Mouse (Mus musculus) embryonic facial prominence, embryonic 10.5 days (tissue): ENCODE measurements around the gene Gm11939. TPM values are rescaled to one million over a fixed set of nuclear protein-coding genes. Genes with fewer than 3 reads are reported as not detected.
"Not testable (repeated sequence)": the region's sequence is repeated elsewhere in the genome, so short reads cannot be mapped to it uniquely, and the experiment has no call there.

Experiments
- DNase-seq: peaks from one replicate; pipeline ENCODE4 v3.0.0-alpha.2; 2017; ENCODE audit warnings: low spot score
- H3K27ac ChIP-seq: fragments of 300-500 bp; sonication (generic); replicated peaks from 2 replicates; pipeline ENCODE4 v1.5.1; 2016; ENCODE audit warnings: mild to moderate bottlenecking
- H3K27me3 ChIP-seq: fragments of 300-500 bp; sonication (generic); replicated peaks from 2 replicates; pipeline ENCODE4 v1.6.1; 2016; ENCODE audit warnings: low read depth, mild to moderate bottlenecking; ENCODE audit not compliant: poor library complexity, severe bottlenecking
- H3K36me3 ChIP-seq: fragments of 300-500 bp; sonication (generic); replicated peaks from 2 replicates; pipeline ENCODE4 v1.6.1; 2016; ENCODE audit warnings: mild to moderate bottlenecking, moderate library complexity
- H3K4me1 ChIP-seq: fragments of 300-500 bp; sonication (generic); 2 replicates; pipeline ENCODE4 v1.6.1; 2016
- H3K4me3 ChIP-seq: fragments of 300-500 bp; sonication (generic); 2 replicates; pipeline ENCODE4 v1.5.1; 2016; ENCODE audit warnings: mild to moderate bottlenecking, moderate library complexity
- H3K9me3 ChIP-seq: fragments of 300-500 bp; sonication (generic); 2 replicates; pipeline ENCODE4 v1.6.1; 2016; ENCODE audit warnings: mild to moderate bottlenecking
- WGBS: fragments of 180-500 bp; shearing (Covaris S2); methylation state at CpG from one replicate; pipeline ENCODE4 v1.1.7; 2016; 5-methylcytosine and 5-hydroxymethylcytosine counted together
- polyA plus RNA-seq: library from polyadenylated mRNA; unstranded; fragments of >200 nt; fragmentation: Nextera tagmentation; extraction: Ambion mirVana; gene quantifications from 2 replicates; pipeline ENCODE4 v1.2.1, GENCODE M21; 2016

The Gm11939 gene
- polyA plus RNA-seq = not detected in 2 replicates

- WGBS = 92% methylated on average over 9 of the region's 9 CpGs
- no peak for DNase-seq
- no peaks in the 10 kb centered on the region for H3K4me1 ChIP-seq
- H3K9me3 ChIP-seq = no peaks in the 10 kb centered on the region
- H3K36me3 ChIP-seq = no peaks in the 10 kb centered on the region
- H3K27ac ChIP-seq = no peak within 1 kb of the TSS
- no peak within 1 kb of the TSS for H3K4me3 ChIP-seq
- H3K27me3 ChIP-seq = no peaks in the 10 kb centered on the region
Observed at GRCm38 (mm10) chr11:99559366-99559765, at the start of gene Gm11939. Gene Gm11939 (minus strand): TSS chr11:99559466.

- not testable (repeated sequence) for H3K27ac ChIP-seq, H3K4me3 ChIP-seq, H3K9me3 ChIP-seq, DNase-seq, H3K4me1 ChIP-seq, H3K36me3 ChIP-seq, H3K27me3 ChIP-seq
- 76% methylated on average over 1 of the region's 1 CpGs for WGBS
Observed at GRCm38 (mm10) chr11:99603208-99603607, 43.9 kb upstream of the Gm11939 start, which contains the start of gene Gm11938. Gene Gm11938 (minus strand): TSS chr11:99603308.

- H3K4me1 ChIP-seq, H3K36me3 ChIP-seq, H3K4me3 ChIP-seq, DNase-seq, H3K27me3 ChIP-seq, H3K27ac ChIP-seq, H3K9me3 ChIP-seq: not testable (repeated sequence)
- 81% methylated on average over 6 of the region's 6 CpGs for WGBS
Observed at GRCm38 (mm10) chr11:99597742-99598141, 38.5 kb upstream of the Gm11939 start, which contains the start of gene Krtap9-3. Gene Krtap9-3 (minus strand): TSS chr11:99598105.

GRCm38 (mm10) chr11:99590981-99591380 is 31.7 kb upstream of the Gm11939 start, which contains the start of gene Krtap1-3:
Gene Krtap1-3 (minus strand): TSS chr11:99591339.
- no peaks in the 10 kb centered on the region for H3K27me3 ChIP-seq
- no peaks in the 10 kb centered on the region for H3K9me3 ChIP-seq
- H3K4me1 ChIP-seq = no peaks in the 10 kb centered on the region
- no peak within 1 kb of the TSS for H3K27ac ChIP-seq
- H3K4me3 ChIP-seq = no peak within 1 kb of the TSS
- 81% methylated on average over 6 of the region's 6 CpGs for WGBS
- no peak for DNase-seq
- no peaks in the 10 kb centered on the region for H3K36me3 ChIP-seq

- no peak for DNase-seq
- H3K27me3 ChIP-seq = no peaks in the 10 kb centered on the region
- WGBS = 93% methylated on average over 7 of the region's 7 CpGs
- no peak overlapping the region for H3K27ac ChIP-seq
- H3K4me1 ChIP-seq = no peaks in the 10 kb centered on the region
- H3K36me3 ChIP-seq = no peaks in the 10 kb centered on the region
- no peaks in the 10 kb centered on the region for H3K9me3 ChIP-seq
- H3K4me3 ChIP-seq = no peak overlapping the region
Observed at GRCm38 (mm10) chr11:99585096-99585495, 25.8 kb upstream of the Gm11939 start.

GRCm38 (mm10) chr11:99583245-99583704 is 24.0 kb upstream of the Gm11939 start, which contains the start of gene Krtap1-4:
Gene Krtap1-4 (minus strand): TSS chr11:99583654.
- DNase-seq = no peak
- Histone ChIP-seq H3K27ac (no peak within 1 kb of the TSS), H3K4me3 (no peak within 1 kb of the TSS), H3K9me3 (no peaks in the 10 kb centered on the region), H3K36me3 (no peaks in the 10 kb centered on the region), H3K4me1 (no peaks in the 10 kb centered on the region), H3K27me3 (no peaks in the 10 kb centered on the region)
- WGBS = 87% methylated on average over 5 of the region's 5 CpGs

GRCm38 (mm10) chr11:99581564-99581963 is 22.3 kb upstream of the Gm11939 start:
- no peak for DNase-seq
- 89% methylated on average over 6 of the region's 6 CpGs for WGBS

GRCm38 (mm10) chr11:99581051-99581450 is 21.8 kb upstream of the Gm11939 start:
- Histone ChIP-seq H3K4me1 (no peaks in the 10 kb centered on the region), H3K9me3 (no peaks in the 10 kb centered on the region)
- WGBS = 91% methylated on average over 5 of the region's 5 CpGs

More at GRCm38 (mm10) chr11:99581564-99581963, 22.3 kb upstream of the Gm11939 start:
- H3K27me3 ChIP-seq = no peaks in the 10 kb centered on the region
- no peak overlapping the region for H3K4me3 ChIP-seq
- H3K9me3 ChIP-seq = no peaks in the 10 kb centered on the region
- no peaks in the 10 kb centered on the region for H3K4me1 ChIP-seq
- no peaks in the 10 kb centered on the region for H3K36me3 ChIP-seq
- no peak overlapping the region for H3K27ac ChIP-seq

GRCm38 (mm10) chr11:99580636-99581035 is 21.4 kb upstream of the Gm11939 start, which contains the start of gene Krtap1-5:
Gene Krtap1-5 (minus strand): TSS chr11:99581016.
- Histone ChIP-seq H3K9me3 (no peaks in the 10 kb centered on the region), H3K36me3 (no peaks in the 10 kb centered on the region), H3K27ac (no peak within 1 kb of the TSS), H3K4me1 (no peaks in the 10 kb centered on the region), H3K27me3 (no peaks in the 10 kb centered on the region), H3K4me3 (no peak within 1 kb of the TSS)
- DNase-seq = no peak
- 88% methylated on average over 6 of the region's 6 CpGs for WGBS

More at GRCm38 (mm10) chr11:99581051-99581450, 21.8 kb upstream of the Gm11939 start:
- H3K4me3 ChIP-seq = no peak overlapping the region
- no peak overlapping the region for H3K27ac ChIP-seq
- H3K36me3 ChIP-seq = no peaks in the 10 kb centered on the region
- no peak for DNase-seq
- H3K27me3 ChIP-seq = no peaks in the 10 kb centered on the region

GRCm38 (mm10) chr11:99574106-99574505 is 14.8 kb upstream of the Gm11939 start:
- H3K4me1 ChIP-seq = no peaks in the 10 kb centered on the region
- no peaks in the 10 kb centered on the region for H3K36me3 ChIP-seq
- peak overlapping the region; percentile 38 for H3K4me3 ChIP-seq
- no peaks in the 10 kb centered on the region for H3K27me3 ChIP-seq
- no peak overlapping the region for H3K27ac ChIP-seq
- peak; percentile 84 for DNase-seq
- WGBS = 5% methylated on average over 7 of the region's 7 CpGs
- H3K9me3 ChIP-seq = no peaks in the 10 kb centered on the region

GRCm38 (mm10) chr11:99573164-99573563 is 13.9 kb upstream of the Gm11939 start:
- no peaks in the 10 kb centered on the region for H3K9me3 ChIP-seq
- no peak overlapping the region for H3K27ac ChIP-seq
- 63% methylated on average over 4 of the region's 4 CpGs for WGBS
- H3K4me3 ChIP-seq = no peak overlapping the region
- H3K36me3 ChIP-seq = no peaks in the 10 kb centered on the region
- no peaks in the 10 kb centered on the region for H3K4me1 ChIP-seq
- H3K27me3 ChIP-seq = no peaks in the 10 kb centered on the region
- no peak for DNase-seq

- no peak for DNase-seq
- no peaks in the 10 kb centered on the region for H3K9me3 ChIP-seq
- no peak within 1 kb of the TSS for H3K27ac ChIP-seq
- no peak within 1 kb of the TSS for H3K4me3 ChIP-seq
- no peaks in the 10 kb centered on the region for H3K27me3 ChIP-seq
- no peaks in the 10 kb centered on the region for H3K36me3 ChIP-seq
- WGBS = 93% methylated on average over 7 of the region's 7 CpGs
- H3K4me1 ChIP-seq = no peaks in the 10 kb centered on the region
Observed at GRCm38 (mm10) chr11:99566530-99566929, 7.3 kb upstream of the Gm11939 start, which contains the start of gene Krtap3-1. Gene Krtap3-1 (minus strand): TSS chr11:99566630.

GRCm38 (mm10) chr11:99562580-99562979 is 3.3 kb upstream of the Gm11939 start:
- WGBS = 81% methylated on average over 6 of the region's 6 CpGs
- Histone ChIP-seq H3K4me1 (no peaks in the 10 kb centered on the region), H3K9me3 (no peaks in the 10 kb centered on the region), H3K27ac (no peak overlapping the region), H3K36me3 (no peaks in the 10 kb centered on the region), H3K4me3 (no peak overlapping the region), H3K27me3 (no peaks in the 10 kb centered on the region)
- no peak for DNase-seq
